Mouse (Mus musculus) lung, postnatal 0 days (tissue): ENCODE results near the gene Tomm34.

ENCODE experiments used
- CTCF ChIP-seq: IDR thresholded peaks from 2 replicates; pipeline ENCODE4 v1.5.1; 2016; ENCODE audit warnings: antibody characterized with exemption, mild to moderate bottlenecking
- EP300 ChIP-seq: IDR thresholded peaks from 2 replicates; pipeline ENCODE4 v1.6.1; 2016; ENCODE audit warnings: antibody characterized with exemption, mild to moderate bottlenecking, control low read depth

DNA sequence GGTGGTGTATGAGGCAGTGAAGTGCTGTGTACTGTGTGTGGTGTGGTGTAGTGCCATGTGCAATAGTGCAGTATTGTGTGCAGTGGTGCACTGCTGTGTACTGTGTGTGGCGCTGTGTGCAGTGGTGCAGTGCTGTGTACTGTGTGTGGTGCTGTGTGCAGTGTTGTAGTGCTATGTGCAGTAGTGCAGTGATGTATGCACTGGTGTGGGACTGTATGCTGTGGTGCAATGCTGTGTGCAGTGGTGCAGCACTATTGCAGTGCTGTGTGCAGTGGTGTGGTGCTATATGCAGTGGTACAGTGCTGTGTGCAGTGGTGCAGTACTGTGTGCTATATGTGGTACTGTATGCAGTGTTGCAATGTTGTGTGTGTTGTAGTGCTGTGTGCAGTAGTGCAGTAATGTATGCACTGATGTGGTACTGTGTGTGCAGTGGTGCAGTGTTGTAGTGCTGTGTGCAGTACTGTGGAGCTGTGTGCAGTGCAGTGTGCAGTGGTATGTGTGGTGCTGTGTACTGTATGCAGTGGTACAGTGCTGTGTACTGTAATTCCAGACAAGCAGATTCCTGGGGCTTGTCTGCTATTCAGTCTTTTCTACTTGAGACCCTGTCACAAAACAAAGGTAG is 32.5 kb downstream of the Tomm34 start:
- TF ChIP-seq EP300 (no peak), CTCF (no peak)
